Mouse (Mus musculus) liver, embryonic 14.5 days (tissue): ENCODE results near the gene Tom1l2.

Source experiments
- CTCF ChIP-seq: IDR thresholded peaks from 2 replicates; pipeline ENCODE4 v1.5.1; 2016; ENCODE audit warnings: antibody characterized with exemption, low read depth, control low read depth
- EP300 ChIP-seq: IDR thresholded peaks from 2 replicates; pipeline ENCODE4 v1.6.1; 2016; ENCODE audit warnings: antibody characterized with exemption, low read depth

DNA sequence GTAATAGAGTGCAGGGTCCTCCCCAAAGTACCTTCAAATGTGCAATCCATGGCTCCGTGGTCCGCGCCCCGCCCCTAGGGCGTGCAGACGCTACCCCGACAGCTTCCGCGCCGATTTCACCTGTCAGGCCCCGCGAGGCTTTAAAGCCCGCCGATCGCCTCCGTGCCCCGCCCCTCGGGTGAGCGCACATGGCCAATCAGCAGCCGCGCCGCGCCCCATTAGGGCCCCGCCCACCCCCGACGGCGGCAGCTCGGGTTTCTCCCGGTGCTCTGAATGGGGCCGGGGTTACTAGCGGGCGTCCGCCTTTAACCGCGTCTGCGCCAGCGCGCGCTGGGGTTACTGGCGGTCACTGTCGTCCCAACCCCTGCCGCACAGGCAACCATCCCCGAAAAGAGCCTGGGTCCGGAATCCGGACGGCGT, 142.4 kb downstream of the Tom1l2 start:
- TF ChIP-seq CTCF, result no peak
- TF ChIP-seq EP300, result no peak; the same call in none of the 2 replicates
